Mouse (Mus musculus) liver, embryonic 13.5 days (tissue): Measurements from ENCODE around the gene Phip. TPM values are rescaled to one million over a fixed set of nuclear protein-coding genes. Genes with fewer than 3 reads are reported as not detected.

ENCODE experiments used
- ATAC-seq: fragments of 200-750 bp; cut with Nextera tagmentation; 2 replicates; pipeline ENCODE4 v1.8.0; 2017; ENCODE audit warnings: low read depth, mild to moderate bottlenecking, moderate number of reproducible peaks, moderate library complexity
- DNase-seq: peaks from one replicate; pipeline ENCODE4 v3.0.0; 2022
- H3K27ac ChIP-seq: fragments of 300-500 bp; sonication (generic); 2 replicates; pipeline ENCODE4 v1.5.1; 2015; ENCODE audit warnings: moderate library complexity, mild to moderate bottlenecking, inconsistent platforms
- H3K27me3 ChIP-seq: fragments of 300-500 bp; sonication (generic); 2 replicates; pipeline ENCODE4 v1.6.1; 2015; ENCODE audit warnings: mild to moderate bottlenecking, inconsistent platforms
- H3K36me3 ChIP-seq: fragments of 300-500 bp; sonication (generic); 2 replicates; pipeline ENCODE4 v1.6.1; 2015; ENCODE audit warnings: mild to moderate bottlenecking, inconsistent platforms
- H3K4me1 ChIP-seq: fragments of 300-500 bp; sonication (generic); replicated peaks from 2 replicates; pipeline ENCODE4 v1.6.1; 2015; ENCODE audit warnings: inconsistent platforms
- H3K4me2 ChIP-seq: fragments of 300-500 bp; sonication (generic); 2 replicates; pipeline ENCODE4 v1.6.1; 2015; ENCODE audit warnings: inconsistent platforms, mild to moderate bottlenecking, moderate library complexity
- H3K4me3 ChIP-seq: fragments of 300-500 bp; sonication (generic); replicated peaks from 2 replicates; pipeline ENCODE4 v1.5.1; 2015; ENCODE audit warnings: mild to moderate bottlenecking, inconsistent platforms
- H3K9ac ChIP-seq: fragments of 300-500 bp; sonication (generic); 2 replicates; pipeline ENCODE4 v1.6.1; 2015; ENCODE audit warnings: mild to moderate bottlenecking, inconsistent platforms
- H3K9me3 ChIP-seq: fragments of 300-500 bp; sonication (generic); replicated peaks from 2 replicates; pipeline ENCODE4 v1.6.1; 2016; ENCODE audit warnings: inconsistent platforms
- WGBS: fragments of 180-500 bp; shearing (Covaris S2); methylation state at CpG from one replicate; pipeline ENCODE4 v1.1.7; 2015; ENCODE audit not compliant: insufficient replicate concordance; 5-methylcytosine and 5-hydroxymethylcytosine counted together
- polyA plus RNA-seq: library from polyadenylated mRNA; unstranded; fragments of >200 nt; fragmentation: Nextera tagmentation; extraction: Ambion mirVana; gene quantifications from 2 replicates; pipeline ENCODE4 v1.2.1, GENCODE M21; 2015

The Phip gene
- polyA plus RNA-seq, 1 experiment from 2014 or later, result 25.8 TPM

DNA sequence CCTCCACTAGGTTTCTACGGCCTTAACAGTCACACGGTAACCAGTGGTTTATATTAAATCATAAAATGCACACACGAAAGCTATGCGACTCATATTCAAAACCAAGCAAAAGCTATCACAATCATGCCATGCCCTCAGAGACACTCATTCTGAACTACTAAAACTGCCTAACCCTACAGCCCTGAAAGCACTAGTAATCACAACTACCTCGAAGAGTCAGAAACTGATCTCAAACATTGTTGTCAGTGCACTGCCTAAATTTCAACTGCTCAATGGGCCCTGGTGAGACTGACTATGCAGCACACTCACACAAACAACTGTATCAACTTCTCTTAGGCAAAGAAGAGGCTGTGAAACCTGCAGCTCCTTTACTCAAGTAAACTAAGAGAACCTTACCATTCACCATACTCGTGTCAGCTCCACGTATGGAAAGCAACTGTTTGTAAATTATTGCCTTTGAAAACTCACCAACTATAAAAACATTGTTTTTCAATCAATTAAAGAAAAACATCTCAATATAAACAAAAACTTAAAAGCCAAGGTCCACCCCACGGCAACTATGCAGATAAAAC, 1.9 kb downstream of the Phip start:
- WGBS, result 37% methylated on average over 8 of the region's 8 CpGs
- Histone ChIP-seq H3K27me3 (no peaks in the 10 kb centered on the region), H3K4me2 (peak overlapping the region; percentile 76), H3K36me3 (peaks cover 4% of the 10 kb centered on the region; the same call in 1 of the 2 replicates), H3K4me3 (peak overlapping the region; percentile 96), H3K9ac (peak overlapping the region; percentile 97), H3K27ac (peak overlapping the region; percentile 72), H3K9me3 (no peaks in the 10 kb centered on the region), H3K4me1 (peaks cover 20% of the 10 kb centered on the region)
- no peak for DNase-seq
- no peak for ATAC-seq

DNA sequence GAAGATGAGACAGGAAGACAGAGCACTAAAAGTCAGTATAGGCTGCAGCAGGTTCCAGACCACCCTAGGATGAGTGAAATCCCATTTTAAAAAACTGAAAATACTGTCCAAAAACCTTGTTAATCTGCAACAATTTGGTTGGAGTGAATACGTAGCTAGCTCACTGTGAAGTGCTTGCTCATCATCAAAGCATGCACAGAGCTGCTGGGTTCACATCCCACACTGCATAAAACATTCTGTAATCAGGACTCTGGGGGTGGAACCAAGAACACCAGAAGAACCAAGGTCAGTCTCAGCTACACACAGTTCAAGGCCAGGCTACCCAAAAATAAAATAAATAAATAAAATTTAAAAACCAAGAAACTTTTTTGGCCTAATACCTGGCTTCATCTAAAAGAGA, 3.9 kb downstream of the Phip start:
- Histone ChIP-seq H3K4me2 (no peak overlapping the region), H3K27ac (no peak overlapping the region), H3K4me3 (no peak overlapping the region), H3K9ac (no peak overlapping the region), H3K36me3 (peaks cover 6% of the 10 kb centered on the region; the same call in 1 of the 2 replicates), H3K27me3 (no peaks in the 10 kb centered on the region), H3K9me3 (no peaks in the 10 kb centered on the region), H3K4me1 (peaks cover 17% of the 10 kb centered on the region)
- DNase-seq (no peak), ATAC-seq (no peak)
- 61% methylated on average over 1 of the region's 1 CpGs for WGBS

DNA sequence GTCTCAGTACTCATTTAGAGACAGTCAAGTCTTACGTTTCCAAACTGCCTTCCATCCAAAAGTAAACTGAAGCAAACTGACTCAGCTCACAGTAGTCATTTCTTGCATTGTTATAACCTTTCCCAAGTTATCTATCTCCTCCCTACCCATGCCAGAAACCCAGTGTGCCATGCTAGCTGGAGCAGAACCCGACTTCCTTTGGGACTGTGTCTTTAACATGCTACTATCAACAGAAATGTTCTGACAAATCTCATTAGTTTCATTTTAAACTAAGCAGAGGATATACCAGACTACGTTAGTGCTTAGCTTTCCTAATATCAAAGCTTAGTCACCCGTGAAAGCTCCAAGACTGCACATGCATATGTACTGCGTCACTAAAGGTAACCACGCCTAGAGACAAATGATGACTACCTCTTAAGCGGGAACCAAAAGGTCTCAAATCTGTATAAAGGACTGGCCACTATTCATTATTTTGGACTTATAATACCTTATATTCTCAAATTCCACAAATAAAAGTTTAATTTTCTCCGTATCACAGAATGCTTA, 8.2 kb downstream of the Phip start:
- Histone ChIP-seq H3K27me3 (no peaks in the 10 kb centered on the region), H3K4me1 (peaks cover 7% of the 10 kb centered on the region), H3K4me3 (no peak overlapping the region), H3K9me3 (no peaks in the 10 kb centered on the region), H3K27ac (no peak overlapping the region), H3K36me3 (peaks cover 9% of the 10 kb centered on the region; the same call in 1 of the 2 replicates), H3K9ac (no peak overlapping the region), H3K4me2 (no peak overlapping the region)
- 84% methylated on average over 8 of the region's 8 CpGs for WGBS
- ATAC-seq (no peak), DNase-seq (no peak)

DNA sequence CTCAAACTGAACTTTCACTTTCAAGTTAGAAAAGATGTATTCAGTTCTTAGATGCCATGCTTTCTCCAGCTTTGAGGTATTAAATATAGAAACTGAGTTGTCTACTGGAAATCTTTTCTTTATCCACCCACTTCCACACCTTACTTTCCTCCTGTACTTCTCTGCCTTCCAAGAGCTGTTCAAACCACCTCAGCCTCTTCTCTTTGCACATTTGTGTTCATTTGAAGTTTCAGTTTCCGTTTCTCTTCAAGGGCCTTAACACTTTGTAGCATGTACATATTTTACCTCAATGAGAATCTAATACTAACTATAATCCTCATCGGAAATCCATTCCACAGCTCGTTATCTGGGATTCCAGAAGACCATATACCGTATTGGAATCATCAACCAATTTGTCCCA, 11.3 kb downstream of the Phip start:
- Histone ChIP-seq H3K4me3 (no peak overlapping the region), H3K4me2 (no peak overlapping the region), H3K9ac (no peak overlapping the region), H3K36me3 (peaks cover 10% of the 10 kb centered on the region), H3K4me1 (no peaks in the 10 kb centered on the region), H3K27me3 (no peaks in the 10 kb centered on the region), H3K27ac (no peak overlapping the region), H3K9me3 (no peaks in the 10 kb centered on the region)
- DNase-seq (no peak), ATAC-seq (no peak)
- WGBS, result 85% methylated on average over 4 of the region's 4 CpGs

DNA sequence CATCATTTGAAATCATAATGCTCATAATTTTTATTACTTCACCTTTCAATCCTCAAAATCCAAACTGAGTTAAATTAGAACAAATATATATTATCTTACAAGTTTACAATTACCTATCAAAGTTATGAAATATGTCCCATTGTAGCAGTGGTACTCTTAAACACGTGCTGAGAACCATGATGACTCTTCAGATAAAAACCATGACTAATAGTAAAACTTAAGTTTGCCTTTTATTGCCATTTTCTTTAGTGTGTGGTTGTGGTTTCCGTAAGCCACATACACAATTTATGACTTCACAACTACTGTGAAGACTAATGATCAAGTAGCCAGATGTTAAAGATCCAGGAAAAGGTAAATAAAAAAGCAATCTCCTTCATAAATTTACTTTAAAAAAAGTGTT, 14.0 kb downstream of the Phip start:
- H3K4me1 ChIP-seq, result no peaks in the 10 kb centered on the region
- H3K27ac ChIP-seq, result no peak overlapping the region
- H3K36me3 ChIP-seq, result peaks cover 17% of the 10 kb centered on the region
- H3K4me2 ChIP-seq, result no peak overlapping the region
- DNase-seq, result no peak
- ATAC-seq, result no peak
- H3K9me3 ChIP-seq, result no peaks in the 10 kb centered on the region
- WGBS, result 82% methylated on average over 2 of the region's 2 CpGs
- H3K4me3 ChIP-seq, result no peak overlapping the region
- H3K27me3 ChIP-seq, result no peaks in the 10 kb centered on the region
- no peak overlapping the region for H3K9ac ChIP-seq

DNA sequence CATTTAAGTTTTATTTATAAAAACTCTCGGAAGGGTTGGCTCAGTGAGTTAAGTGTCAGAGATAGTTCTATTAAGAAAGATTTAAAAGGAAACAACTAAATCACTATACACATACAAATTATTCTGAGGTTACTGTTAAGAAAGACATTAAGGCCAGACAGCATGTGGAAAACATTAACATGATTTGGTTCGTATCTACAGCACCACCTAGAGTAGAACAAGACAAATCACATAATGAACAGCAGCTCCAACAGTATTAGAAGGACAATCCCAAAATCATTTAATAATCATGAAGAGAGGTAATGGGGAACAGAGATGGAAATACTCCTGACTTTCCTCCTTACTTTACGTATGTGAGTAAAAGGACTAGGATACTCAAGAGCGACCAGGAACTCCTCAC, 20.0 kb downstream of the Phip start:
- H3K27me3 ChIP-seq, result no peaks in the 10 kb centered on the region
- 0 out of 2 replicates have a peak, but pooled peaks cover 5% of the 10 kb centered on the region for H3K4me1 ChIP-seq
- no peaks in the 10 kb centered on the region for H3K9me3 ChIP-seq
- H3K4me2 ChIP-seq, result no peak overlapping the region
- 76% methylated on average over 4 of the region's 4 CpGs for WGBS
- H3K27ac ChIP-seq, result no peak overlapping the region
- H3K36me3 ChIP-seq, result peaks cover 25% of the 10 kb centered on the region
- ATAC-seq (no peak), DNase-seq (no peak)
- H3K4me3 ChIP-seq, result no peak overlapping the region
- no peak overlapping the region for H3K9ac ChIP-seq

DNA sequence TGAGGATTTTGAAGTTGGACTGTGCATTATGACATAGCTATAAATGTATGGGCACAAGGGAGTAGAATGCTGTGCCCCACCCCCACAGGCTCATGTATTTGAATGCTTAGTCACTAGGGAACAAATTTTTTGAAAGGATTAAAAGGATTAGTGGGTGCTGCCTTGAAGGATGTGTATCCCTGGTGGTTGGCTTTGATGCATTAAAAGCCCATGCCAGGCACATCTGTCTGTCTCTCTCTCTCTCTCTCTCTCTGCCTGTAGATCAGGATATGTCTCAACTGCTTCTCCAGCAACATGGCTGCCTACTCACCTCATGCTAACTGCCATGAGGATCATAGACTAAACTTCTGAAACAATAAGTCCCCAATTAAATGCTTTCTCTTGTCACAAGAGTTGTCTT, 23.0 kb downstream of the Phip start:
- DNase-seq (no peak), ATAC-seq (no peak)
- 0 out of 2 replicates have a peak, but pooled peaks cover 5% of the 10 kb centered on the region for H3K4me1 ChIP-seq
- H3K9ac ChIP-seq, result no peak overlapping the region
- no peak overlapping the region for H3K4me2 ChIP-seq
- no peak overlapping the region for H3K27ac ChIP-seq
- H3K36me3 ChIP-seq, result peaks cover 17% of the 10 kb centered on the region
- no peak overlapping the region for H3K4me3 ChIP-seq
- H3K9me3 ChIP-seq, result no peaks in the 10 kb centered on the region
- H3K27me3 ChIP-seq, result no peaks in the 10 kb centered on the region

DNA sequence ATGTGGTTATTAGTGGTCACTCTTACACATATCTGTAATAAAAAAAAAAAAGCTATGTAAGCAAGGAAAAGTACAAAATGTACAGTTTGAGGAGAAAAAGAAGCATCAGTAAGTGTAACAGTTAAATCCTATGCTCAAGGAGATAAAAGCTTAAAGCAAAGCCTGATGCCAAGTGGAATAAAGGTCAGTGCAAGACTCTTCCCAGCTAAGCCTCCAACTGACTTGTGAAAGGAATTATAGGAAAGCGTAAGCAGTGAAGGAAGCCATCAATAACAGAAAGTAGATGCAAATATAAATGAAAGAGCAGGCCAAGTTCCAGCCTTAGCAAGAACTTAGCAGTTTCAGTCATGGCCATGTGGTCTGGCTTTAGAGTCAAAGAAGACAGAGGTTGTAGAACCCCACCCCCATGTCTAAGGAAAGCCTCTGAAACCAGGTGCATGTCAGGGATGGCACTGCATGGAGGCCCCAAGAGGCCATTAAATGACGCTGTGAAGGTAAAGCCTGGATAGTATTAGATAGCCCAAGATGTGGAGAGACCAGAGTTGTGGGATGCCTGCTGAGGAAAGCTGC, 23.8 kb downstream of the Phip start:
- Histone ChIP-seq H3K4me2 (no peak overlapping the region), H3K9me3 (no peaks in the 10 kb centered on the region), H3K36me3 (peaks cover 11% of the 10 kb centered on the region), H3K4me1 (0 out of 2 replicates have a peak, but pooled peaks cover 5% of the 10 kb centered on the region), H3K9ac (no peak overlapping the region), H3K27me3 (no peaks in the 10 kb centered on the region), H3K27ac (no peak overlapping the region), H3K4me3 (no peak overlapping the region)
- WGBS, result 90% methylated on average over 2 of the region's 2 CpGs
- ATAC-seq (no peak), DNase-seq (no peak)

DNA sequence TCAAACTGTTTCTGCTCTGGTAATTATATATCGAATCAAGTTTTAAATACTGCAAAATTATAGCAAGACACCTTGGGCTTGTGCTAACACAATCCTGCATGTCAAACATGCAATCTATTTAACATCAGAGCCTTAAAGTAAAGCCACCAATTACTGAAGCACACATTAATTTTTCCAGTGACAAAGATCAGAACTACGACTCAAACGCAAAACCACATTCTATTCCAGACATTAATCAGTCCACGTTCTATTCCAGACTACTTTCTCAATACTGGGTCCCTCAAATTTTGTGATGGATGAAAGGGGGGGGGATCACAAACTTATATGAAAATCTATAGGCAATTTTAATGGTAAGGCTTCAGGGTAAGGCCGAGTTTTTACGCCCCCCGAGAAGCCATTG, 68.1 kb downstream of the Phip start:
- 92% methylated on average over 7 of the region's 7 CpGs for WGBS
- DNase-seq (no peak), ATAC-seq (no peak)
- H3K9me3 ChIP-seq, result no peaks in the 10 kb centered on the region
- no peak overlapping the region for H3K9ac ChIP-seq
- no peak overlapping the region for H3K4me2 ChIP-seq
- no peak overlapping the region for H3K27ac ChIP-seq
- H3K36me3 ChIP-seq, result peaks cover 40% of the 10 kb centered on the region
- H3K4me3 ChIP-seq, result no peak overlapping the region
- no peaks in the 10 kb centered on the region for H3K4me1 ChIP-seq
- H3K27me3 ChIP-seq, result no peaks in the 10 kb centered on the region

DNA sequence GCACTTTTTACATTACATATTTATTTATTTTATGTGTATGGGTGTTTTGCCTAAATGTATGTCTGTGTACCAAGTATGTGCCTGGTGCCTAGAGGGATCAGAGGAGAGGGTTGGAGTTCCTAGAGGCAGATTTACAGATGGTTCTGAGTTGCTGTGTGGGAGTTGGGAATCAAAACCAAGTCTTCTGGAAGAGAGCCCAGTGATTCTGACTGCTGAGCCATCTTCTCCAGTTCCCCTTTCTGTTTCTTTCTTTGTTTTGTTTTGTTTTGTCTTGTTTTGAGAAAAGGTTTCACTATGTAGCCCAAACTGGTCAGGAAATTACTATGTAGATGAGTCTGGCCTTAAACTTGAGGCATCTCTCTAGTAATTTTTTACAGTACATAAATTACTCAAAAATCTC, 86.7 kb downstream of the Phip start:
- Histone ChIP-seq H3K9ac (no peak overlapping the region), H3K9me3 (no peaks in the 10 kb centered on the region), H3K4me1 (no peaks in the 10 kb centered on the region), H3K4me2 (no peak overlapping the region), H3K36me3 (peaks cover 46% of the 10 kb centered on the region), H3K4me3 (no peak overlapping the region), H3K27ac (no peak overlapping the region), H3K27me3 (no peaks in the 10 kb centered on the region)
- DNase-seq (no peak), ATAC-seq (no peak)

DNA sequence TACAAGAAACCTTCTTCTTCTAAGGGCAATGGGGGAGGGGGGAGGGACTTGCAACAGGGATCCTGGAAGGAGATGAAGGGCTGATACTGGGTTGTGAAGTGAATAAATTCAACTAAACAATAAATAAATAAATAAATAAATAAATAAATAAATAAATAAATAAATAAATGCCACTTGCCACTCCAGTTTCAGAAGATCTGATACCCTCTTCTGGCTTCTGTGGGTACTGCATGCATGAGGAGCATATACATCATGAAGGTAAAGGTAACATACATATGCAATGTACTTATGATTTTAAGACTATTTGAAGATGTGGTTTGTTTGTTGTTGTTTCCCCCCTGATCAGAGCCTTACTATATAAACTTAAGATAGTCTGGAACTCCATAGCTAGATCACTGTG, 91.1 kb downstream of the Phip start:
- no peaks in the 10 kb centered on the region for H3K27me3 ChIP-seq
- H3K4me3 ChIP-seq, result no peak overlapping the region
- H3K27ac ChIP-seq, result no peak overlapping the region
- no peak overlapping the region for H3K4me2 ChIP-seq
- H3K9me3 ChIP-seq, result no peaks in the 10 kb centered on the region
- ATAC-seq, result no peak
- peaks cover 57% of the 10 kb centered on the region for H3K36me3 ChIP-seq
- no peaks in the 10 kb centered on the region for H3K4me1 ChIP-seq
- no peak for DNase-seq
- H3K9ac ChIP-seq, result no peak overlapping the region

DNA sequence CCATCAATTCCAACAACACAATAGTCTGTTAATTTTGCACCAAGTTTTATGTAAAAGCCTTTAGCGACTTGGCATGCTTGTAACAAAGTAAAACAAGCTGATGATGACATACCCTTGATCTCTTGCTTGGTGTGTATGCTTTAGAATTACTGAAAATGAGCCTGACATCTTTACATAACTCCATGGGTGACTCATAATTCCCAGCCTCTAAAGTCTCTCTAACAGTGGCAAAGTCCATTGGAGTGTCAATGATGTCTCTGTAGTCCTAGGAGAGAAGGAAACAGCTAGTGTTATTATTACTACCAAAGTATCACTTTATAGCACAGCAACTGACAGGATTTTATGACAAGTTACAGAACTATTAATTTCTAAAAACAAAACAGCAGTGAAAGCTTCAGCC, 98.2 kb downstream of the Phip start:
- no peak overlapping the region for H3K9ac ChIP-seq
- no peak overlapping the region for H3K4me3 ChIP-seq
- H3K27ac ChIP-seq, result no peak overlapping the region
- ATAC-seq (no peak), DNase-seq (no peak)
- no peaks in the 10 kb centered on the region for H3K9me3 ChIP-seq
- H3K4me1 ChIP-seq, result no peaks in the 10 kb centered on the region
- H3K36me3 ChIP-seq, result peaks cover 52% of the 10 kb centered on the region
- 89% methylated on average over 1 of the region's 1 CpGs for WGBS
- no peak overlapping the region for H3K4me2 ChIP-seq
- H3K27me3 ChIP-seq, result no peaks in the 10 kb centered on the region
